Mouse (Mus musculus): Measurements from ENCODE around the gene Pias4. TPM values are rescaled to one million over a fixed set of nuclear protein-coding genes. Genes with fewer than 3 reads are reported as not detected.

Gene Pias4
- total and polyA plus RNA-seq, 3 experiments = 21.0 to 40.4 TPM; not detected in 1

GRCm38 (mm10) chr10:81201807-81202758, 34.4 kb upstream of the Pias4 start, which contains the start of gene Nmrk2:
TSS of gene Nmrk2 (minus strand) at chr10:81202051.
- no peak for TF ChIP-seq MEF2A (IDR thresholded peaks at IDR 0.05; ENCODE audit: extremely low read depth, insufficient replicate concordance, low read depth, low read length, poor library complexity, severe bottlenecking)
- TF ChIP-seq MYB (IDR thresholded peaks at IDR 0.05; ENCODE audit: low read depth, low read length) = no peak
- TF ChIP-seq MAZ (IDR thresholded peaks at IDR 0.05; ENCODE audit: low read depth, low read length) = no peak
- no peak for TF ChIP-seq POLR2A (IDR thresholded peaks at IDR 0.05; ENCODE audit: control insufficient read depth in 1 of 2, insufficient read depth in 1 of 2, low read depth in 1 of 2, low read length in 2 of 2, poor library complexity in 1 of 2)
- no peak for TF ChIP-seq BHLHE40 (IDR thresholded peaks at IDR 0.05; ENCODE audit: borderline replicate concordance, low read depth, low read length)
- no peak for TF ChIP-seq ZNF384 (IDR thresholded peaks at IDR 0.05; ENCODE audit: low read depth, low read length)
- TF ChIP-seq KAT2A (conservative IDR thresholded peaks at IDR 0.05; ENCODE audit: low read depth, low read length) = no peak
- no peak for TF ChIP-seq E2F4 (IDR thresholded peaks at IDR 0.05; ENCODE audit: borderline replicate concordance, low read depth, low read length)
- TF ChIP-seq POLR2AphosphoS2 (IDR thresholded peaks at IDR 0.05; ENCODE audit: low read length) = no peak
- no peak for TF ChIP-seq MXI1 (IDR thresholded peaks at IDR 0.05; ENCODE audit: low read depth, low read length)
- no peak for TF ChIP-seq UBTF (IDR thresholded peaks at IDR 0.05; ENCODE audit: borderline replicate concordance, insufficient read depth, low read depth, low read length)
- no peak within 1 kb of the TSS for H3K4me3 ChIP-seq (ENCODE audit: control insufficient read depth in 1 of 2, insufficient read depth in 1 of 2, low read depth in 2 of 2, low read length in 2 of 2)
- peaks cover 0 to 6% of the 10 kb centered on the region in 2 experiments; a peak in 1 of 4 replicates for H3K4me1 ChIP-seq (ENCODE audit: control insufficient read depth in 1 of 2, insufficient read depth in 2 of 2, low read length in 2 of 2)
- H3K79me2 ChIP-seq (ENCODE audit: control insufficient read depth, insufficient read depth, low read length, poor library complexity) = no peaks in the 10 kb centered on the region
- no peaks in the 10 kb centered on the region for H3K9me3 ChIP-seq (replicated peaks; ENCODE audit: insufficient read depth, low read length)
- H3K36me3 ChIP-seq (ENCODE audit: control insufficient read depth in 1 of 2, insufficient read depth in 2 of 2, low read length in 2 of 2) = no peaks in the 10 kb centered on the region; a peak in 1 of 4 replicates
- no peaks in the 10 kb centered on the region for H3K27me3 ChIP-seq (ENCODE audit: control insufficient read depth in 1 of 2, insufficient read depth in 2 of 2, low read length in 2 of 2)
- no peak within 1 kb of the TSS for H3K9ac ChIP-seq (ENCODE audit: control insufficient read depth, low read depth, low read length, poor library complexity, severe bottlenecking)
- no peak within 1 kb of the TSS for H3K27ac ChIP-seq (ENCODE audit: control insufficient read depth, low read depth, low read length)
- no peak for DNase-seq (ENCODE audit: low read depth, low spot score)

GRCm38 (mm10) chr10:81200605-81201287, 33.0 kb upstream of the Pias4 start:
- H3K9me3 ChIP-seq (replicated peaks; ENCODE audit: insufficient read depth, low read length) = no peaks in the 10 kb centered on the region
- no peaks in the 10 kb centered on the region for H3K79me2 ChIP-seq (ENCODE audit: control insufficient read depth, insufficient read depth, low read length, poor library complexity)
- no peaks in the 10 kb centered on the region; a peak in 1 of 4 replicates for H3K36me3 ChIP-seq (ENCODE audit: control insufficient read depth in 1 of 2, insufficient read depth in 2 of 2, low read length in 2 of 2)
- H3K4me3 ChIP-seq (ENCODE audit: control insufficient read depth in 1 of 2, insufficient read depth in 1 of 2, low read depth in 2 of 2, low read length in 2 of 2) = no peak overlapping the region
- H3K27ac ChIP-seq (ENCODE audit: control insufficient read depth, low read depth, low read length) = no peak overlapping the region
- DNase-seq (ENCODE audit: low read depth, low spot score) = no peak
- TF ChIP-seq SIN3A (IDR thresholded peaks at IDR 0.05; ENCODE audit: low read length) (no peak), NRF1 (IDR thresholded peaks at IDR 0.05; ENCODE audit: insufficient read depth, low read depth, low read length, poor library complexity, severe bottlenecking) (no peak), MEF2A (IDR thresholded peaks at IDR 0.05; ENCODE audit: extremely low read depth, insufficient replicate concordance, low read depth, low read length, poor library complexity, severe bottlenecking) (no peak), MAX (IDR thresholded peaks at IDR 0.05; ENCODE audit: low read length) (no peak)
- no peak overlapping the region for H3K9ac ChIP-seq (ENCODE audit: control insufficient read depth, low read depth, low read length, poor library complexity, severe bottlenecking)
- H3K4me1 ChIP-seq (ENCODE audit: control insufficient read depth in 1 of 2, insufficient read depth in 2 of 2, low read length in 2 of 2) = peaks cover 0 to 6% of the 10 kb centered on the region in 2 experiments; a peak in 1 of 4 replicates
- no peaks in the 10 kb centered on the region for H3K27me3 ChIP-seq (ENCODE audit: control insufficient read depth in 1 of 2, insufficient read depth in 2 of 2, low read length in 2 of 2)

Data from MEL (cell line).